Mouse (Mus musculus): ENCODE data around the gene Nanos2. TPM values are rescaled to one million over a fixed set of nuclear protein-coding genes. Genes with fewer than 3 reads are reported as not detected.

Gene Nanos2
- polyA plus RNA-seq, 1 experiment from 2014 or later, result not detected

- Histone ChIP-seq H3K27ac (ENCODE audit: low read depth) (no peak overlapping the region), H3K9me3 (ENCODE audit: low read length) (no peaks in the 10 kb centered on the region), H3K9ac (replicated peaks) (no peak overlapping the region), H3K4me1 (ENCODE audit: insufficient read depth) (peaks cover 8% of the 10 kb centered on the region), H3K4me3 (ENCODE audit: low read depth, low read length) (no peak overlapping the region), H3K36me3 (replicated peaks; ENCODE audit: insufficient read depth, low read length) (peaks cover 3% of the 10 kb centered on the region; the same call in 1 of the 2 replicates), H3K4me2 (ENCODE audit: low read depth, low read length) (no peak overlapping the region), H3K27me3 (ENCODE audit: insufficient read depth, low read length) (peaks cover 6% of the 10 kb centered on the region)
- WGBS (ENCODE audit: insufficient replicate concordance), result 83% methylated on average over 7 of the region's 7 CpGs
- ATAC-seq (no peak), DNase-seq (no peak)
- TF ChIP-seq CTCF (IDR thresholded peaks at IDR 0.05; ENCODE audit: low read depth) (no peak), EP300 (IDR thresholded peaks at IDR 0.05; ENCODE audit: low read depth) (no peak)
Observed at GRCm38 (mm10) chr7:19017909-19018308, 30.7 kb downstream of the Nanos2 start.

- Histone ChIP-seq H3K27ac (ENCODE audit: low read depth) (peak overlapping the region; percentile 17; the same call in 1 of the 2 replicates), H3K4me3 (ENCODE audit: low read depth, low read length) (peak overlapping the region; percentile 100), H3K9ac (replicated peaks) (0 out of 2 replicates have a peak overlapping the region, but pooled peaks have one; percentile 5), H3K4me2 (ENCODE audit: low read depth, low read length) (peak overlapping the region; percentile 62), H3K27me3 (ENCODE audit: insufficient read depth, low read length) (peaks cover 16% of the 10 kb centered on the region), H3K4me1 (ENCODE audit: insufficient read depth) (peaks cover 12% of the 10 kb centered on the region), H3K36me3 (replicated peaks; ENCODE audit: insufficient read depth, low read length) (no peaks in the 10 kb centered on the region), H3K9me3 (ENCODE audit: low read length) (no peaks in the 10 kb centered on the region)
- no peak for TF ChIP-seq EP300 (IDR thresholded peaks at IDR 0.05; ENCODE audit: low read depth)
- no peak for TF ChIP-seq CTCF (IDR thresholded peaks at IDR 0.05; ENCODE audit: low read depth)
- no peak for ATAC-seq
- no peak for DNase-seq
- 7% methylated on average over 8 of the region's 8 CpGs for WGBS (ENCODE audit: insufficient replicate concordance)
Observed at GRCm38 (mm10) chr7:19021048-19021447, 33.8 kb downstream of the Nanos2 start.

- H3K4me3 ChIP-seq (ENCODE audit: low read depth, low read length), result peak overlapping the region; percentile 100
- H3K4me1 ChIP-seq (ENCODE audit: insufficient read depth), result peaks cover 19% of the 10 kb centered on the region
- 48% methylated on average over 18 of the region's 18 CpGs for WGBS (ENCODE audit: insufficient replicate concordance)
- H3K9me3 ChIP-seq (ENCODE audit: low read length), result no peaks in the 10 kb centered on the region
- H3K36me3 ChIP-seq (replicated peaks; ENCODE audit: insufficient read depth, low read length), result no peaks in the 10 kb centered on the region
- peak overlapping the region; percentile 67 for H3K27ac ChIP-seq (ENCODE audit: low read depth)
- DNase-seq, result no peak
- ATAC-seq, result no peak
- peak overlapping the region; percentile 62 for H3K4me2 ChIP-seq (ENCODE audit: low read depth, low read length)
- peaks cover 16% of the 10 kb centered on the region for H3K27me3 ChIP-seq (ENCODE audit: insufficient read depth, low read length)
- peak overlapping the region; percentile 70 for H3K9ac ChIP-seq (replicated peaks)
- TF ChIP-seq CTCF (IDR thresholded peaks at IDR 0.05; ENCODE audit: low read depth) (no peak), EP300 (IDR thresholded peaks at IDR 0.05; ENCODE audit: low read depth) (no peak)
Observed at GRCm38 (mm10) chr7:19022189-19022958, 35.2 kb downstream of the Nanos2 start.

- H3K27me3 ChIP-seq (ENCODE audit: insufficient read depth, low read length), result peaks cover 16% of the 10 kb centered on the region
- H3K9me3 ChIP-seq (ENCODE audit: low read length), result no peaks in the 10 kb centered on the region
- H3K36me3 ChIP-seq (replicated peaks; ENCODE audit: insufficient read depth, low read length), result no peaks in the 10 kb centered on the region
- peak within 1 kb of the TSS; percentile 87 for H3K27ac ChIP-seq (ENCODE audit: low read depth)
- H3K4me1 ChIP-seq (ENCODE audit: insufficient read depth), result peaks cover 24% of the 10 kb centered on the region
- peak within 1 kb of the TSS; percentile 97 for H3K9ac ChIP-seq (replicated peaks)
- TF ChIP-seq EP300 (IDR thresholded peaks at IDR 0.05; ENCODE audit: low read depth) (no peak; the same call in 1 of the 2 replicates), CTCF (IDR thresholded peaks at IDR 0.05; ENCODE audit: low read depth) (peak; percentile 64)
- peak within 1 kb of the TSS; percentile 98 for H3K4me2 ChIP-seq (ENCODE audit: low read depth, low read length)
- ATAC-seq (peak; percentile 65), DNase-seq (peak; percentile 83)
- 2% methylated on average over 29 of the region's 30 CpGs for WGBS (ENCODE audit: insufficient replicate concordance)
- peak within 1 kb of the TSS; percentile 100 for H3K4me3 ChIP-seq (ENCODE audit: low read depth, low read length)
Observed at GRCm38 (mm10) chr7:19023357-19023814, 36.2 kb downstream of the Nanos2 start, which contains the start of gene Foxa3. Gene Foxa3 (minus strand): TSS chr7:19023538.

- no peak; the same call in 1 of the 2 replicates for TF ChIP-seq EP300 (IDR thresholded peaks at IDR 0.05; ENCODE audit: low read depth)
- TF ChIP-seq CTCF (IDR thresholded peaks at IDR 0.05; ENCODE audit: low read depth), result no peak
- H3K4me2 ChIP-seq (ENCODE audit: low read depth, low read length), result peak within 1 kb of the TSS; percentile 98
Observed at GRCm38 (mm10) chr7:19024096-19024506, 36.9 kb downstream of the Nanos2 start, which contains the start of gene Sympk. Gene Sympk (plus strand): TSS chr7:19024377.

GRCm38 (mm10) chr7:19024581-19025255 is 37.5 kb downstream of the Nanos2 start:
- peak overlapping the region; percentile 97 for H3K9ac ChIP-seq (replicated peaks)
- H3K4me2 ChIP-seq (ENCODE audit: low read depth, low read length), result peak overlapping the region; percentile 98
- peak overlapping the region; percentile 87 for H3K27ac ChIP-seq (ENCODE audit: low read depth)
- H3K4me3 ChIP-seq (ENCODE audit: low read depth, low read length), result peak overlapping the region; percentile 100
- no peaks in the 10 kb centered on the region for H3K9me3 ChIP-seq (ENCODE audit: low read length)
- H3K27me3 ChIP-seq (ENCODE audit: insufficient read depth, low read length), result peaks cover 16% of the 10 kb centered on the region
- WGBS (ENCODE audit: insufficient replicate concordance), result 3% methylated on average over 32 of the region's 36 CpGs
- TF ChIP-seq EP300 (IDR thresholded peaks at IDR 0.05; ENCODE audit: low read depth) (no peak), CTCF (IDR thresholded peaks at IDR 0.05; ENCODE audit: low read depth) (no peak)
- peak; percentile 57 for DNase-seq
- H3K36me3 ChIP-seq (replicated peaks; ENCODE audit: insufficient read depth, low read length), result peaks cover 10% of the 10 kb centered on the region
- ATAC-seq, result peak; percentile 43
- peaks cover 24% of the 10 kb centered on the region for H3K4me1 ChIP-seq (ENCODE audit: insufficient read depth)

More at GRCm38 (mm10) chr7:19024096-19024506, 36.9 kb downstream of the Nanos2 start, which contains the start of gene Sympk:
- H3K9ac ChIP-seq (replicated peaks), result peak within 1 kb of the TSS; percentile 97
- H3K27me3 ChIP-seq (ENCODE audit: insufficient read depth, low read length), result peaks cover 16% of the 10 kb centered on the region
- peaks cover 24% of the 10 kb centered on the region for H3K4me1 ChIP-seq (ENCODE audit: insufficient read depth)
- DNase-seq (peak; percentile 96), ATAC-seq (peak; percentile 91)
- under 1% methylated on average over 34 of the region's 50 CpGs for WGBS (ENCODE audit: insufficient replicate concordance)
- H3K9me3 ChIP-seq (ENCODE audit: low read length), result no peaks in the 10 kb centered on the region
- peaks cover 4% of the 10 kb centered on the region; the same call in 1 of the 2 replicates for H3K36me3 ChIP-seq (replicated peaks; ENCODE audit: insufficient read depth, low read length)
- H3K4me3 ChIP-seq (ENCODE audit: low read depth, low read length), result peak within 1 kb of the TSS; percentile 100
- H3K27ac ChIP-seq (ENCODE audit: low read depth), result peak within 1 kb of the TSS; percentile 87
